Mouse (Mus musculus) heart, embryonic 15.5 days (tissue): ENCODE results near the gene Pkd1l3. TPM values are rescaled to one million over a fixed set of nuclear protein-coding genes. Genes with fewer than 3 reads are reported as not detected.
A peak's percentile ranks its signal among the peaks of the same experiment; 100 is the strongest.

ENCODE experiments used
- ATAC-seq: fragments of 200-750 bp; cut with Nextera tagmentation; replicated peaks from 2 replicates; pipeline ENCODE4 v1.8.0; 2017; ENCODE audit warnings: low read depth, moderate TSS enrichment; ENCODE audit not compliant: insufficient number of reproducible peaks, insufficient read depth, low FRiP score
- H3K27ac ChIP-seq: fragments of 300-500 bp; sonication (generic); 2 replicates; pipeline ENCODE4 v1.5.1; 2015; ENCODE audit warnings: mild to moderate bottlenecking, inconsistent platforms
- H3K27me3 ChIP-seq: fragments of 300-500 bp; sonication (generic); 2 replicates; pipeline ENCODE4 v1.6.1; 2015; ENCODE audit warnings: inconsistent platforms
- H3K36me3 ChIP-seq: fragments of 300-500 bp; sonication (generic); 2 replicates; pipeline ENCODE4 v1.6.1; 2015; ENCODE audit warnings: mild to moderate bottlenecking, inconsistent platforms
- H3K4me1 ChIP-seq: fragments of 300-500 bp; sonication (generic); replicated peaks from 2 replicates; pipeline ENCODE4 v1.6.1; 2015; ENCODE audit warnings: inconsistent platforms
- H3K4me2 ChIP-seq: fragments of 300-500 bp; sonication (generic); 2 replicates; pipeline ENCODE4 v1.6.1; 2015; ENCODE audit warnings: inconsistent platforms, mild to moderate bottlenecking, moderate library complexity
- H3K4me3 ChIP-seq: fragments of 300-500 bp; sonication (generic); 2 replicates; pipeline ENCODE4 v1.5.1; 2015; ENCODE audit warnings: mild to moderate bottlenecking, inconsistent platforms
- H3K9ac ChIP-seq: fragments of 300-500 bp; sonication (generic); 2 replicates; pipeline ENCODE4 v1.6.1; 2015; ENCODE audit warnings: mild to moderate bottlenecking, inconsistent platforms
- H3K9me3 ChIP-seq: fragments of 300-500 bp; sonication (generic); replicated peaks from 2 replicates; pipeline ENCODE4 v1.6.1; 2016; ENCODE audit warnings: inconsistent platforms
- WGBS: fragments of 180-500 bp; shearing (Covaris S2); methylation state at CpG from one replicate; pipeline ENCODE4 v1.1.7; 2015; ENCODE audit warnings: mixed read lengths; 5-methylcytosine and 5-hydroxymethylcytosine counted together
- polyA plus RNA-seq: library from polyadenylated mRNA; unstranded; fragments of >200 nt; fragmentation: Nextera tagmentation; extraction: Ambion mirVana; gene quantifications from 2 replicates; pipeline ENCODE4 v1.2.1, GENCODE M21; 2015

Gene Pkd1l3
- polyA plus RNA-seq, 1 experiment from 2014 or later, result 0.08 TPM

GRCm38 (mm10) chr8:109675896-109676643 lies 61.8 kb downstream of the Pkd1l3 start:
- Histone ChIP-seq H3K9me3 (no peaks in the 10 kb centered on the region), H3K9ac (no peak overlapping the region), H3K27ac (no peak overlapping the region), H3K4me2 (no peak overlapping the region), H3K27me3 (no peaks in the 10 kb centered on the region), H3K36me3 (peaks cover 95% of the 10 kb centered on the region), H3K4me3 (no peak overlapping the region), H3K4me1 (no peaks in the 10 kb centered on the region)
- 95% methylated on average over 9 of the region's 9 CpGs for WGBS
- ATAC-seq, result no peak

- H3K27me3 ChIP-seq, result no peaks in the 10 kb centered on the region
- H3K4me3 ChIP-seq, result no peak overlapping the region
- H3K4me1 ChIP-seq, result peaks cover 4% of the 10 kb centered on the region; the same call in 1 of the 2 replicates
- no peak for ATAC-seq
- no peak overlapping the region for H3K4me2 ChIP-seq
- 83% methylated on average over 3 of the region's 3 CpGs for WGBS
- no peaks in the 10 kb centered on the region for H3K9me3 ChIP-seq
- no peak overlapping the region for H3K27ac ChIP-seq
- H3K9ac ChIP-seq, result no peak overlapping the region
- H3K36me3 ChIP-seq, result peaks cover 65% of the 10 kb centered on the region
Observed at GRCm38 (mm10) chr8:109681535-109681934, 67.2 kb downstream of the Pkd1l3 start.

DNA sequence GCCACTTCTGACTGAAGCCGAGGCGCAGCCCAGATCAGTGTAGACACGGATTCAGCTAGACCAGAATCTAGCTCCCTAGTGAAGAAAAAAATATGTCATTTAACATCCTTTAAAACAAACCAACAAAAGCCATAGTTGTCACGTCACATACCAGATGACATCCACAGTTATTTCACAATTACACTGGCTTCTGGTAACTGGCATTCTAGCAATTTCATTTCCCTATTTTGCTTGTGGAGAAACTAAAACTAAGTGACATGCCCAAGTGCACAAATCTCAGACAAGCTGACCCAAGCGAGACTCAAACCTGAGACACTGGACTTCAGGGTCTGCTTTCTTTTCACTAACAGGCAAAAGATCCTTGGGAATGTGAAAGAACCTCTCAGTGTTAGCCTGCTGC lies 67.8 kb downstream of the Pkd1l3 start:
- WGBS, result 92% methylated on average over 5 of the region's 5 CpGs

DNA sequence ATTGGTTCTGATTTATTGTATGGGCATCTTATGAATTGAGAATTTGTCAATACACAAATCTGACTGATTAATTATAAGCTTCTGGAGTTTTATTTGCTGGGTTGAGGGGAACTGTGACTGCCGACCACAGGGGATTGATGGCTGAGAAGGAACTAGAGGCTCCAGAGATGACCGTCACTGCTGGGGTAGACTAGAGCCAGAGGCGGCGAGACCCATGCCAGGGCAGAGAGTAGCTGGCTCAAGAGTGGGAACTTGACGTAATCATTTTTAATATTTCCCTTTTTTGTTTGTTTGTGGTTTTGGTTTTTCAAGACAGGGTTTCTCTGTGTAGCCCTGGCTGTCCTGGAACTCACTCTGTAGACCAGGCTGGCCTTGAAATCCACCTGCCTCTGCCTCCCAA lies 72.9 kb downstream of the Pkd1l3 start:
- WGBS, result 94% methylated on average over 5 of the region's 5 CpGs
- peaks cover 12% of the 10 kb centered on the region for H3K36me3 ChIP-seq
- ATAC-seq, result no peak
- H3K4me2 ChIP-seq, result no peak overlapping the region
- no peak overlapping the region for H3K9ac ChIP-seq
- no peaks in the 10 kb centered on the region for H3K9me3 ChIP-seq
- H3K4me3 ChIP-seq, result no peak overlapping the region
- H3K27me3 ChIP-seq, result no peaks in the 10 kb centered on the region
- no peak overlapping the region for H3K27ac ChIP-seq
- peaks cover 18% of the 10 kb centered on the region for H3K4me1 ChIP-seq

More for the DNA sequence above, 67.8 kb downstream of the Pkd1l3 start:
- H3K9me3 ChIP-seq, result no peaks in the 10 kb centered on the region
- H3K4me3 ChIP-seq, result no peak overlapping the region
- no peak overlapping the region for H3K27ac ChIP-seq
- no peak for ATAC-seq
- no peak overlapping the region for H3K4me2 ChIP-seq
- no peaks in the 10 kb centered on the region for H3K27me3 ChIP-seq
- H3K4me1 ChIP-seq, result peaks cover 4% of the 10 kb centered on the region; the same call in 1 of the 2 replicates
- H3K9ac ChIP-seq, result no peak overlapping the region
- peaks cover 59% of the 10 kb centered on the region for H3K36me3 ChIP-seq

- H3K36me3 ChIP-seq, result no peaks in the 10 kb centered on the region
- H3K4me1 ChIP-seq, result peaks cover 17% of the 10 kb centered on the region
- ATAC-seq, result no peak
- no peaks in the 10 kb centered on the region for H3K27me3 ChIP-seq
- H3K27ac ChIP-seq, result no peak overlapping the region
- no peaks in the 10 kb centered on the region for H3K9me3 ChIP-seq
- WGBS, result 45% methylated on average over 5 of the region's 5 CpGs
- peak overlapping the region; percentile 85 for H3K4me2 ChIP-seq
- H3K4me3 ChIP-seq, result peak overlapping the region; percentile 88
- H3K9ac ChIP-seq, result peak overlapping the region; percentile 89
Observed at GRCm38 (mm10) chr8:109691769-109692168, 77.5 kb downstream of the Pkd1l3 start.

DNA sequence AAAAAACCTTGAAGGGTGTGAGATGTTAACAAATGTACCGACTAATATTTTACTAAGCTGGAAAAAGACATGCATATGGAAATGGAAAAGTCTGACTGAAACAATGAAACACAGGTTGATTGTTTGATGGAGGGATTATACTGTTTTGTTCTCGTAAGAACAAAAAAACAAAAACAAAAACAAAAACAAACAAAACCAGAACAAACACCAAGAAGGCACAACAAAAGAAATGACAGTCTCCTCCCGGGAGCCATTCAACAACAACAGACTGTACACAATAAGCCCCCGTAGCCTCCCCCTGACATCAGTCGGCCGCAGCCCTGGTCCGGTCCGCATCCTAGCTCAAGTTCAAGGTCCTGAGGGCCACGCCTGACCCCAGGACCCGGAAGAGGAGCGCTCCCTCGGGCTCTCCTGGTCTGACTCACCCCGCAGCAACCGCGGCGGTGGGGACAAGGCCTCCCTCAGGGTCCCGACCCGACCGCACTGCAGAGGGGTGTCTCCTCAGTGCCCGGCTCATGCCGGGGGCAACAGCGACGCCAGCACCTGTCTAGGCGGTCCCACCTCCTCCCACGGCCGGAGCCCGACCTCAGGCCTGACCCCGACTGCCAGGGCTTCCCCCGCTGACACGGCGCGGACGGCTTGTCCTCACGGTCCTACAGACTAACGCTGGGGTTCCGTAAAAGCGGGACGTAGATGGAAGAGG lies 78.3 kb downstream of the Pkd1l3 start:
- no peaks in the 10 kb centered on the region for H3K36me3 ChIP-seq
- H3K4me2 ChIP-seq, result peak overlapping the region; percentile 85
- H3K9ac ChIP-seq, result peak overlapping the region; percentile 89
- no peaks in the 10 kb centered on the region for H3K27me3 ChIP-seq
- WGBS, result under 1% methylated on average over 38 of the region's 38 CpGs
- peaks cover 17% of the 10 kb centered on the region for H3K4me1 ChIP-seq
- peak overlapping the region; percentile 88 for H3K4me3 ChIP-seq
- peak; percentile 80 for ATAC-seq
- peak overlapping the region; percentile 79 for H3K27ac ChIP-seq
- no peaks in the 10 kb centered on the region for H3K9me3 ChIP-seq

DNA sequence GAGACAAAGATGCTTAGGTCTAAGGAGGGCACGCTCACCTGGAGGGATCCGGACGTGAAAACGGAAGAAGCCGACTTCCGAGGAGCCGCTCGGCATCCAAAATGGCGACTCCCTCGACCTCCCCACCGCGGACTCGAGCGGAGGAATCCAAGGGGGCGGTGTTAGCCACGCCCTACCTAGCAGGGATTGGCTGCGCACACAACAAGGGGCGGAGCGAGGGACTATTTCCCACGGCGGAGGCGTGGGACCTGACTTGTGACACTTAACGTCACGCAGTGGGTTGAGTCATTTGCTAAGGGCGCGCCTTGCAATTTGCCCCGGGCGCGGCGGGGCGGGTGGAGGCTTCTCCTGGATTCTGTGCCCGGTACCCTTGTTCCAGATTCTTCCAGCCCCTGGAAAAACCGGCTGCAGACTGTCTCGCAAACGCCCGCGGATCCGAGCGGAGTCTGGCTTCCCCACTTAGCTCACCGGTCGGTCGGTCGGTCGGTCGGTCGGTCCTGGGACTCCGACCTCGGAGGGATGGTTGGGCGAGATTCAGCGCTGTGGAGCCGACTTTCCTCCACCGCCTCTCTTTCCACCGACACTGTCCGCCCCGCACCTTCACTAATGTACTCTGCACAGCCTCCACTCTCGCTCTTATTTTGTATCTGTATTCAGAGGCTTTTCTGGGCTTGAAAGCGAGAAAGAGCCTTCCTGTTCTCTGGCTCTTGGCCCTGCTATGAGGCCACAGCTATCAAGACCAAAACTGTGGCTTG lies 79.0 kb downstream of the Pkd1l3 start, which contains the start of gene Ist1:
Gene Ist1 (minus strand): TSS at position 115 of the 755 bp plus-strand sequence.
- Histone ChIP-seq H3K4me1 (peaks cover 17% of the 10 kb centered on the region), H3K9me3 (no peaks in the 10 kb centered on the region), H3K27me3 (no peaks in the 10 kb centered on the region), H3K4me3 (peak within 1 kb of the TSS; percentile 88), H3K27ac (peak within 1 kb of the TSS; percentile 79), H3K36me3 (no peaks in the 10 kb centered on the region), H3K4me2 (peak within 1 kb of the TSS; percentile 85), H3K9ac (peak within 1 kb of the TSS; percentile 89)
- peak; percentile 99 for ATAC-seq
- WGBS, result under 1% methylated on average over 57 of the region's 57 CpGs

- peak overlapping the region; percentile 24; the same call in 1 of the 2 replicates for H3K4me2 ChIP-seq
- H3K4me1 ChIP-seq, result peaks cover 17% of the 10 kb centered on the region
- H3K9me3 ChIP-seq, result no peaks in the 10 kb centered on the region
- WGBS, result 67% methylated on average over 6 of the region's 6 CpGs
- ATAC-seq, result no peak
- peak overlapping the region; percentile 88 for H3K4me3 ChIP-seq
- no peaks in the 10 kb centered on the region for H3K36me3 ChIP-seq
- H3K27ac ChIP-seq, result no peak overlapping the region
- no peak overlapping the region for H3K9ac ChIP-seq
- H3K27me3 ChIP-seq, result no peaks in the 10 kb centered on the region
Observed at GRCm38 (mm10) chr8:109694154-109694553, 79.8 kb downstream of the Pkd1l3 start.

- Histone ChIP-seq H3K27ac (no peak overlapping the region), H3K4me2 (no peak overlapping the region), H3K9me3 (no peaks in the 10 kb centered on the region), H3K4me1 (peaks cover 3% of the 10 kb centered on the region; the same call in 1 of the 2 replicates), H3K36me3 (no peaks in the 10 kb centered on the region), H3K9ac (no peak overlapping the region), H3K27me3 (no peaks in the 10 kb centered on the region), H3K4me3 (no peak overlapping the region)
- ATAC-seq, result no peak
- 78% methylated on average over 1 of the region's 1 CpGs for whole genome bisulfite sequencing
Observed at GRCm38 (mm10) chr8:109697754-109698153, 83.4 kb downstream of the Pkd1l3 start.

GRCm38 (mm10) chr8:109698477-109698876 lies 84.2 kb downstream of the Pkd1l3 start:
- Histone ChIP-seq H3K9me3 (no peaks in the 10 kb centered on the region), H3K4me1 (peaks cover 3% of the 10 kb centered on the region; the same call in 1 of the 2 replicates), H3K4me2 (no peak overlapping the region), H3K27me3 (no peaks in the 10 kb centered on the region), H3K27ac (no peak overlapping the region), H3K4me3 (no peak overlapping the region), H3K36me3 (no peaks in the 10 kb centered on the region), H3K9ac (no peak overlapping the region)
- WGBS, result 68% methylated on average over 3 of the region's 3 CpGs
- ATAC-seq, result no peak
